Mouse (Mus musculus) midbrain, postnatal 0 days (tissue): ENCODE measurements around the gene Il34. TPM values are rescaled to one million over a fixed set of nuclear protein-coding genes. Genes with fewer than 3 reads are reported as not detected.

Experiments
- ATAC-seq: fragments of 200-750 bp; cut with Nextera tagmentation; 2 replicates; pipeline ENCODE4 v1.8.0; 2017; ENCODE audit warnings: moderate number of reproducible peaks, mild to moderate bottlenecking, moderate TSS enrichment, moderate library complexity; ENCODE audit not compliant: low FRiP score
- DNase-seq: peaks from one replicate; pipeline ENCODE4 v3.0.0-alpha.2; 2015; ENCODE audit warnings: low spot score
- H3K27ac ChIP-seq: fragments of 300-500 bp; sonication (generic); 2 replicates; pipeline ENCODE4 v1.5.1; 2014; ENCODE audit warnings: low read depth, mild to moderate bottlenecking, low read length, mixed read lengths
- H3K27me3 ChIP-seq: fragments of 300-500 bp; sonication (generic); 2 replicates; pipeline ENCODE4 v1.6.1; 2014; ENCODE audit warnings: low read length, control low read depth, mixed read lengths; ENCODE audit not compliant: insufficient read depth
- H3K36me3 ChIP-seq: fragments of 300-500 bp; sonication (generic); 2 replicates; pipeline ENCODE4 v1.6.1; 2014; ENCODE audit warnings: low read length, control low read depth, mixed read lengths; ENCODE audit not compliant: insufficient read depth
- H3K4me1 ChIP-seq: fragments of 300-500 bp; sonication (generic); 2 replicates; pipeline ENCODE4 v1.6.1; 2014; ENCODE audit warnings: mild to moderate bottlenecking, control low read depth, antibody characterized with exemption, low read length, mixed read lengths; ENCODE audit not compliant: insufficient read depth
- H3K4me2 ChIP-seq: fragments of 300-500 bp; sonication (generic); 2 replicates; pipeline ENCODE4 v1.6.1; 2014; ENCODE audit warnings: low read depth, mild to moderate bottlenecking, low read length, mixed read lengths; ENCODE audit not compliant: poor library complexity, severe bottlenecking
- H3K4me3 ChIP-seq: fragments of 300-500 bp; sonication (generic); 2 replicates; pipeline ENCODE4 v1.5.1; 2014; ENCODE audit warnings: low read depth, mild to moderate bottlenecking, low read length, moderate library complexity
- H3K9ac ChIP-seq: fragments of 300-500 bp; sonication (generic); replicated peaks from 2 replicates; pipeline ENCODE4 v1.6.1; 2014; ENCODE audit warnings: mild to moderate bottlenecking, low read length, moderate library complexity, mixed read lengths; ENCODE audit not compliant: poor library complexity, severe bottlenecking
- H3K9me3 ChIP-seq: fragments of 300-500 bp; sonication (generic); 2 replicates; pipeline ENCODE4 v1.6.1; 2016; ENCODE audit warnings: low read length, control low read depth
- CTCF ChIP-seq: IDR thresholded peaks from 2 replicates; pipeline ENCODE4 v1.5.1; 2016; ENCODE audit warnings: antibody characterized with exemption, mild to moderate bottlenecking
- WGBS: fragments of 180-500 bp; shearing (Covaris S2); extraction: QIAGEN DNeasy Blood & Tissue Kit; methylation state at CpG from one replicate; pipeline ENCODE4 v1.1.7; 2014; 5-methylcytosine and 5-hydroxymethylcytosine counted together
- polyA plus RNA-seq: library from polyadenylated mRNA; unstranded; fragments of >200 nt; fragmentation: Nextera tagmentation; extraction: Ambion mirVana; gene quantifications from 2 replicates; pipeline ENCODE4 v1.2.1, GENCODE M21; 2015
- total RNA-seq: library from RNA; depleted of rRNA; stranded (reverse); fragments of >200 nt; gene quantifications from 2 replicates; pipeline ENCODE4 v1.2.3, GENCODE M21; 2014

Gene Il34
- total and polyA plus RNA-seq, 2 experiments from 2014 or later = 5.8 to 9.1 TPM

DNA sequence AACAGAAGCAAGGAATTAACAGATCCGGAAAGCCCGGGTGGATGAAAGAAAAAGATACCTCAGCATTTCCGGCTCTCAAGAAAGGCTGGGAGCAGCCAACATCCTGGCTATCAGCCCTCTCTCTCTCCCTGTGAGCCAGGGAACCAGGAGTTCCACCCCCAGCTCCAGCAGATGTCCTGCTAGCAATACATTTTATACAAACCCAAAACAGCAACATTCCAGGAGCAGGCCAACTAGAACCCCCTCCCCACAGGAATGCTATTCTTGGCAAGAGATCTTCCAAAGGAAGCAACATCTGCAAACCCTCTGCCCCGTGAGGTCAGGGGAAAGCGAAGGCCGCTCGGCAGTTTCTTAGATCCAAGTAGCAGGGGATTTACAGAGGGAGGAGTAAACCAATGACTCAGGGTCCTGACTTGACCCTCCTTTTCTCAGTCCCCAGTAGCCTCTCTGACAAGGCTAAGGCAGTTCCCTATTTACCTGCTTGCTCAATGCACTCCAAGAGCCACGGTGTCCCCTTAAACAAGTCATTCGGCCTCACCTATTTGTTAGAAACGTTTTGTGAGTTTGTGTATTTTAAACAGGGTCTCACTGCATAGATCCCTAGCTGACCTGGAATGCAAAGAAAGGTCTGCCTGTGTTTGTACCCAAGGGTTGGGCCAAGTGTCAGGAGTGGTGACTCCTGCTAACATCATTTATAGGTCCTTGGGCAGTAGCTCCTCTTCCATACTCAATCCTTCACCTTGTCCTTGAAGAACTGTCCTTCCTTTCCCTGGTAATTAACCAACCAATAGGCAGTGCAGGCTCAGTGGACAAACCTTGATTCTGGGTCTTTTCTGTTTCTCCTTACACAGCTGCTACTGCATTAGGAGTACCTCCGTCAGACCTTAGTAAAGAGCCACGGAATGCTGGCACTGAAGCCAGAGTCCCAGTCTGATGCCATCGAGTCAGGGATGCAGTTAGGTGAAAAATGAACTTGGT lies 3.1 kb upstream of the Il34 start:
- TF ChIP-seq CTCF = no peak
- Histone ChIP-seq H3K36me3 (peaks cover 45% of the 10 kb centered on the region), H3K4me1 (no peaks in the 10 kb centered on the region), H3K4me2 (no peak overlapping the region), H3K27me3 (no peaks in the 10 kb centered on the region), H3K4me3 (no peak overlapping the region), H3K9me3 (no peaks in the 10 kb centered on the region), H3K9ac (no peak overlapping the region), H3K27ac (no peak overlapping the region)
- WGBS = 67% methylated on average over 13 of the region's 13 CpGs
- DNase-seq (no peak), ATAC-seq (no peak)

DNA sequence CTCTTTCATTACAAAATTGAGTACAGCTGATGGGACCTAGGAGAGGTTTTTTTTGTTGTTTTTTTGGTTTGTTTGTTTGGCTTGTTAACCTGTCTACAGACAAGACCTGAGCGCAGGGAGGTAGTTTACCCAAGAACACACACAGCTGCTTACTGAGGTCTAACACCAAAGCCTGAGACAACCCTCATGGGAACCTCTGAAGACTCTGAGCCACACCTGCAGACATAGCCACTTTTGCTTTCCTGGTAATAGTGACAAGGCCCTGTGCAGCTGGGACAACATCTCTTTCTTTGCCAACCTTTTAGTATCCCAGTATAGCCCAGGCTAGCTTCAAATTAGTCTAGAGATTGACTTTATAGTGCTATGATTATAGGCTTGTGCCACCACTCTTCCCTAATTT lies 422 bp upstream of the Il34 start:
- Histone ChIP-seq H3K9me3 (no peaks in the 10 kb centered on the region), H3K36me3 (peaks cover 20% of the 10 kb centered on the region), H3K9ac (no peak overlapping the region), H3K27ac (no peak overlapping the region), H3K27me3 (no peaks in the 10 kb centered on the region), H3K4me3 (no peak overlapping the region), H3K4me1 (no peaks in the 10 kb centered on the region), H3K4me2 (no peak overlapping the region)
- DNase-seq (no peak), ATAC-seq (no peak)
- TF ChIP-seq CTCF = no peak
- 93% methylated on average over 1 of the region's 1 CpGs for WGBS

DNA sequence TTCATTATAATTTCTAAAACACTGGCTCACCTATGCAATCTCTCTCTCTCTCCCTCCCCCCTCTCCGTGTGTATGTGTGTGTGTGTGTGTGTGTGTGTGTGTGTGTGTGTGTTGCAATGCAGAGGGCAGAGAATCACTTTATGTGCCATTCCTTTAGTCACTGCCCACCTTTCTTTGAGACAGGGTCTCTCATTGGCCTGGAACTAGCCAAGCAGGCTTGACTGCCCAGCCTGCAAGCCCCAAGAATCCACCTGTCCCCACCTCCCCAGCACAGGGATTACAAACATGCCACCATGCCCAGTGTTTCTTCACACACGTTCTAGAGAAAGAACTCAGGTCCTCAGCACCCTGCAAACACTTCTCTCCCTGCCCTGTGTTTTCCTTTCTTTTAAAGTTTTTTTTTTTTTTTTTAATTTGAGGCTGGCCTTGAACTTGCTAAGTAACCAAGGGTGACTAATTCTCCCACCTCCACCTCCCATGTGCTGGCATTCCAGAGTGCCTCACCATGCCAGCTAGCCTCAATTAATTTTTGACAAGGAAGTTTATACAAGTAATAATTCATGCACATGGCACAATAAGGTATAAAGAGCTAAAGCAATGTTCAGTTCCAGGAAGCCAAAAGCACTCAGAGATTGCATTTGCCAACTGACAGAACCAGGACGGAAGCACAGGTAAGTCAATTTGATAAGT lies 754 bp downstream of the Il34 start:
- peaks cover 11% of the 10 kb centered on the region for H3K36me3 ChIP-seq
- no peaks in the 10 kb centered on the region for H3K27me3 ChIP-seq
- no peak overlapping the region for H3K9ac ChIP-seq
- WGBS = 69% methylated on average over 3 of the region's 3 CpGs
- no peak for DNase-seq
- no peak overlapping the region for H3K27ac ChIP-seq
- no peaks in the 10 kb centered on the region for H3K9me3 ChIP-seq
- no peak for TF ChIP-seq CTCF
- ATAC-seq = no peak
- H3K4me2 ChIP-seq = no peak overlapping the region
- no peak overlapping the region for H3K4me3 ChIP-seq
- no peaks in the 10 kb centered on the region for H3K4me1 ChIP-seq

GRCm38 (mm10) chr8:110803856-110804255 lies 1.9 kb downstream of the Il34 start:
- H3K4me3 ChIP-seq = no peak overlapping the region
- 81% methylated on average over 9 of the region's 9 CpGs for WGBS
- H3K9me3 ChIP-seq = no peaks in the 10 kb centered on the region
- H3K4me1 ChIP-seq = no peaks in the 10 kb centered on the region
- H3K4me2 ChIP-seq = no peak overlapping the region
- ATAC-seq = no peak
- H3K9ac ChIP-seq = no peak overlapping the region
- no peak for DNase-seq
- H3K27ac ChIP-seq = no peak overlapping the region
- no peaks in the 10 kb centered on the region for H3K36me3 ChIP-seq
- H3K27me3 ChIP-seq = no peaks in the 10 kb centered on the region
- TF ChIP-seq CTCF = no peak

- Histone ChIP-seq H3K4me3 (no peak overlapping the region), H3K9ac (no peak overlapping the region), H3K9me3 (no peaks in the 10 kb centered on the region), H3K4me1 (no peaks in the 10 kb centered on the region), H3K36me3 (no peaks in the 10 kb centered on the region), H3K27ac (no peak overlapping the region), H3K4me2 (no peak overlapping the region), H3K27me3 (no peaks in the 10 kb centered on the region)
- TF ChIP-seq CTCF = no peak
- no peak for ATAC-seq
- no peak for DNase-seq
- WGBS = 70% methylated on average over 5 of the region's 5 CpGs
These were observed 2.7 kb downstream of the Il34 start for GRCm38 (mm10) chr8:110802988-110803387.

DNA sequence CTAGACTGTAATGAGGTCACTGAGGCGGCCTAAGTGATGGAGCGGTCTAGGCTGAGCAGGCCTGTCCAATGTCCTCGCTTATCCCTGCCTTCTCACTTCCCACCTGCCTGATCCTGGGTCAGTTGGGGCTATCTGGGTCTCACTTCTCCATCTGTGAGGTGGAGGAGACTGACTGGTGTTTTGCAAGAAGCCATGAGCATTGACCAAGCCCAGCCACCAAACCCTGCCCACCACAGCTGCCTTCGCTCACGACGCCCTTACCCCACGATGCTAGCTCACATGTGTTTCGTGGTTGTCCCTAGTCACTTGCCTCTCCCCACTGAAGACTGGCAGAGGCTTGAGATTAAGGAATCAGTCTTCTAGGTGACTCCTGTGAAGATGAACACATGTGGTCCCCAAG lies 8.6 kb downstream of the Il34 start:
- ATAC-seq = no peak
- DNase-seq = no peak
- 95% methylated on average over 8 of the region's 8 CpGs for WGBS
- Histone ChIP-seq H3K9me3 (no peaks in the 10 kb centered on the region), H3K9ac (no peak overlapping the region), H3K36me3 (no peaks in the 10 kb centered on the region), H3K4me3 (no peak overlapping the region), H3K4me1 (no peaks in the 10 kb centered on the region), H3K27me3 (no peaks in the 10 kb centered on the region), H3K4me2 (no peak overlapping the region), H3K27ac (no peak overlapping the region)
- TF ChIP-seq CTCF = no peak
